Mouse (Mus musculus): ENCODE measurements at regions not wholly inside any gene's neighbourhood (a gene's known extent, or its start where the extent isn't known, plus 50 kb on each side); places are given as distances from the start of the nearest gene placed in this dataset.
A peak's percentile ranks its signal among the peaks of the same experiment; 100 is the strongest.
"Not testable (repeated sequence)": the region's sequence is repeated elsewhere in the genome, so short reads cannot be mapped to it uniquely, and the experiment has no call there.

DNA sequence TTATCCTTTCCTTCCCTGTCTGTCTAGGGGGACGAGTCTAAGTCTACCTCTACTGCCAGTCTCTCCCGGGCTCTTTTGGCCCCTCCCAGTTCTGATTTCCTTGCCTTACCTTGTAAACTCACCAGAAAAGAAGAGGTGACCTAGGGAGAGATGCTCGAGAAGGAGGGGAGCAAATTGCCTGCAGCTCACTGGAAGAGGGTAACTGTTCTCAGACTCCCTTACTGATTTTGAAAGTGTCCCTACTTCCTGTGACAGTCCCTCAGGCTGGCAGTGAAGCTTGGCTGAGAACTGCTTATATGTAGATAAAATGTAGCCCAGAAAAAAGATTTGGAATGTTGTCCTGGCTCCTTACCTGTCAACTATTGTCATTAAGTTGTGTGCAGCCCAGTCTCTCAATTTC lies 180.6 kb upstream of the Tab2 start:
- DNase-seq = no peak

- DNase-seq = no peak
These were observed 179.2 kb upstream of the Tab2 start for GRCm38 (mm10) chr10:8135272-8135671.

DNA sequence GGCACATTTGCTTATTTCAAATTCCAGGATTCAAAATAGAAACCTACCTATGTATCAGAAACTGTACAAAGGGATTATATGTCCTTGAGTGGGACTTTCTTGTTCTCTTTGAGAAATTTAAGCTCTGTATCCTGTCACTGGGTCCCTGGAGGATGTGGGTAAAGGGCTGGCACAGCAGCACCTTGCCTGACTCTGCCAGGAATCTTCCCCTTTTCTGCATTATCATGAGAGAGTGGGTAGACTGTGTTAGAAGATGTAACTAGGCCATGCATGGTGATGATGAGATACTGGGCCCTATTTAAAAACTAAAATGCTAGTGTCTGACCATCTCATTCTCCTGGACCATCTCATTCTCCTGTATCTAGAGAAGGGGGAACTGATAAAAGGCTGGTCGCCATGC lies 178.4 kb upstream of the Tab2 start:
- DNase-seq = no peak

GRCm38 (mm10) chr10:8133451-8133952 lies 177.5 kb upstream of the Tab2 start:
- DNase-seq = no peak

DNA sequence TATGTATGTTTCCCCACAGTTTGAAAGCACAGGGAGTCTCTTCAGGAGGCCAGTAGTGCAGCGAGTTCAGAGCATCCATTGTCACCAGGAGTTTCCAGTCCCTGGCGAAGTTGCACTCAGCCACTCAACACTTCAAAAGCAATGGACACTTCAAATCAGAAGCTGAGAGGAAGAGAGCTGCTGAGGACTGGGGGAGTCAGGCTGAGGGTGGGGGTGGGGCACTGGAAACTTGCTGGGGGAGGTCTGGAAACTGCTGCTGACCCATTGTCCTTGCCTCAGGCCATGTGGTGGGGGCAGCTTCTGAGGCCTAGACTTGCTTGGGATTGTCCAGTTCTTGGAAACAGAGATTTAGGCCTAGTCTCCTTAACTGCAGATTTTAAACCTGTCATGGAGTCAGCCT lies 176.8 kb upstream of the Tab2 start:
- DNase-seq = no peak

- no peak for DNase-seq
These were observed 174.6 kb upstream of the Tab2 start for GRCm38 (mm10) chr10:8130472-8131241.

DNA sequence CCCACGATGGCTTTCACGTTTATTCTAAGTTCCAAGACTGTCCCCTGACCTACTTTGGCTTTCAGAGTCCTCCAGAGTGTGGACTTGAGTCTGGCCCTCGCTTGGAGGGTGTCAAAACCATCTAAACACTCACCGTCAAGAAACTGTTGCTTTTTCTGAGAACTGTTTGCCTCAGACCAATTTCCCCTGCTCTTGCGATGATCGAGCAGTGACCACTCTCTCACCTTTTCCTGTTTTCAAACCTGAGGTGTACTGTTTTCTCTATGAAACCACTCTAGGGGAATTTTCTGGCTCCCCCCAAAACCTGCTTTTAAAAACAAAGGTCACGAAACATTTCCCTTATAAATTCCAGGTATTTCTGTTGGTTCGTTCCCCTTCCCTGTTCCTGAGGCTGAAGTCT lies 174.0 kb upstream of the Tab2 start:
- DNase-seq = no peak

GRCm38 (mm10) chr10:8124124-8124523 lies 168.1 kb upstream of the Tab2 start:
- DNase-seq = no peak

- no peak for DNase-seq
These were observed 165.9 kb upstream of the Tab2 start for GRCm38 (mm10) chr10:8121895-8122294.

- DNase-seq = no peak
These were observed 160.8 kb upstream of the Tab2 start for GRCm38 (mm10) chr10:8116821-8117220.

GRCm38 (mm10) chr10:8114932-8115331 lies 158.9 kb upstream of the Tab2 start:
- DNase-seq = not testable (repeated sequence)

- no peak for DNase-seq
These were observed 158.5 kb upstream of the Tab2 start for GRCm38 (mm10) chr10:8114530-8114929.

- DNase-seq = no peak
These were observed 144.5 kb upstream of the Tab2 start for GRCm38 (mm10) chr10:8100489-8100888.

GRCm38 (mm10) chr10:8095924-8096323 lies 139.9 kb upstream of the Tab2 start:
- peak; percentile 8 for DNase-seq

GRCm38 (mm10) chr10:8095206-8095605 lies 139.2 kb upstream of the Tab2 start:
- no peak for DNase-seq

- DNase-seq = no peak
These were observed 136.0 kb upstream of the Tab2 start for GRCm38 (mm10) chr10:8091871-8092552.

GRCm38 (mm10) chr10:8089296-8089695 lies 133.3 kb upstream of the Tab2 start:
- DNase-seq = peak; percentile 26

- no peak for DNase-seq
These were observed 132.7 kb upstream of the Tab2 start for GRCm38 (mm10) chr10:8088737-8089136.

GRCm38 (mm10) chr10:8088321-8088720 lies 132.3 kb upstream of the Tab2 start:
- DNase-seq = no peak

DNA sequence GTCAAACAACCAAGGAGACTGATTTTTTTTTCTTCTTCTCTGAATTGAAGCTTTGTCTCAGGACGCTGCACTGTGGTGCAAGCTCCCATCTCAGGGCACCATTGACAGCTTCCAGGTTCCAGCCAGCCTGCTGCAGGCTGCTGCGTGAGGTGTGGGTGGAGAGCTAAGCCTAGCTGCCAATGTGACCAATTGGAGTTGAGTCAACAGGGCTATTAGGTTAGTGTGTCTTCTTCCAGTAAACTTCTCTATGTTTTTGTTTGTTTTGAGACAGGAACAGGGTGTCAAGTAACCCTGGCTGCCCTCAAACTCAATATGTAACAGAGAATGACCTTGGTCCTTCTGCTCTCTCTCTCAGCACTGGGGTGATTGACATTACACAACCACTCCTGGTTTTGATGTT lies 131.1 kb upstream of the Tab2 start:
- DNase-seq = peak; percentile 14

- no peak for DNase-seq
These were observed 130.4 kb upstream of the Tab2 start for GRCm38 (mm10) chr10:8086442-8086841.

- no peak for DNase-seq
These were observed 122.1 kb upstream of the Tab2 start for GRCm38 (mm10) chr10:8077904-8078811.

DNA sequence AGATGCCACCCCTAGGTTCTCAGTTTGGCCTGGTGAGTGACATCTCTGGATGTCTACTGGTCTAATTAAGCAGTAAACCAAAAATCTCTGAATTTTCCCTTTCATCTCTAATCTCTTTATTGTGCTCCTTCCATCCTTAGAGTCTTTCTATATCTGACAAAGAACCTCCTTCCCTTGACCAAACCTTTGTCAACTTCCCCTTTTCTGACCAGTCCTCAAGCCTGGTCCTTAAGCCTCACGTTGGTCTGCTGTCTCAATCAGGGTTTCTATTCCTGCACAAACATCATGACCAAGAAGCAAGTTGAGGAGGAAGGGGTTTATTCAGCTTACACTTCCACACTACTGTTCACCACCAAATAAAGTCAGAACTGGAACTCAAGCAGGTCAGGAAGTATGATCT lies 116.4 kb upstream of the Tab2 start:
- no peak for DNase-seq

Data from kidney, postnatal 14 days (tissue).